16 mouse cellular contexts compared by ENCODE assay signal in the genomic region with DNA sequence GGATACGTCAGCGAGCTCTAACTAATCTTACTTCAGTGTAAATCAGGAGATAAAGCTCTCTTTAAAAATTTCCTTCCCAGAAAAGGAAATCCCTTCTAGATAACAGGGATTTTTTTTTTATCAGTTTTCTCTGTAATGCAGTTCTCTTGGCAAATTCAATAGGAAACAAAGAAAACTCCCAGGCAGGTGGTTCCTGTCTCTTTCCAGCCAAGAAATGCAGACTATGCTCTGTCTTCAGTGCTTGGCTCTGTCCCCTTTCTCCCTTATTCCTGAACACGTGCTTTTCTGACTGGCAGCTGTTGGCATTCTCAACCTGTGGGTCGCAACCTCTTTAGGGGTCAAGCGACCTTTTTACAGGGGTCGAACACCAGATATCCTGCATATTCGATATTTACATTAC.
DNase-seq lines count a peak whose midpoint lies in the region; ATAC-seq and TF ChIP-seq lines count a peak whose summit lies in the region.
"Had no signal": no experiment of that assay in that cellular context is flagged by ENCODE, and none has a peak within 500 bp of the region (broad histone marks: within the 10 kb centered on the region; RNA-seq: fewer than 3 reads in every experiment).

No protein-coding gene starts in this region.

- H3K4me2 ChIP-seq in kidney, embryonic 16.5 days (replicated peaks; ENCODE audit: low read depth, low read length), result no peak overlapping the region
- H3K4me2 ChIP-seq: forebrain, embryonic 13.5 days; liver, embryonic 12.5 days had no signal

- no peak for ATAC-seq in kidney, embryonic 16.5 days (ENCODE audit: low FRiP score, low TSS enrichment)
- ATAC-seq: forebrain, embryonic 13.5 days; liver, embryonic 12.5 days had no signal

- H3K36me3 ChIP-seq in kidney, embryonic 16.5 days (ENCODE audit: insufficient read depth, low read length), result no peaks in the 10 kb centered on the region
- no peaks in the 10 kb centered on the region for H3K36me3 ChIP-seq in kidney, adult 2 months (ENCODE audit: control insufficient read depth, insufficient read depth, low read length)
- H3K36me3 ChIP-seq: liver, embryonic 12.5 days had no signal

- no peaks in the 10 kb centered on the region for H3K27me3 ChIP-seq in kidney, embryonic 16.5 days (ENCODE audit: insufficient read depth, low read length)
- H3K27me3 ChIP-seq in kidney, adult 2 months (replicated peaks; ENCODE audit: control insufficient read depth, insufficient read depth, low read length), result no peaks in the 10 kb centered on the region
- H3K27me3 ChIP-seq: forebrain, embryonic 13.5 days; liver, embryonic 12.5 days had no signal

- WGBS in kidney, embryonic 16.5 days, result 66% methylated on average over 7 of the region's 7 CpGs
- WGBS in kidney, adult 2 months, result 76% methylated on average over 7 of the region's 7 CpGs

- no peak for TF ChIP-seq POLR2A in kidney, adult 2 months (IDR thresholded peaks at IDR 0.05; ENCODE audit: low read depth, low read length)

- peaks cover 4% of the 10 kb centered on the region for H3K9me3 ChIP-seq in kidney, embryonic 16.5 days (ENCODE audit: low read length)
- H3K9me3 ChIP-seq: forebrain, embryonic 13.5 days; liver, embryonic 12.5 days had no signal

- no peak overlapping the region for H3K27ac ChIP-seq in kidney, embryonic 16.5 days (ENCODE audit: low read length)
- no peak overlapping the region for H3K27ac ChIP-seq in kidney, adult 2 months (ENCODE audit: insufficient read depth, low read depth, low read length)
- H3K27ac ChIP-seq: forebrain, embryonic 13.5 days; liver, embryonic 12.5 days had no signal

- H3K4me1 ChIP-seq in kidney, embryonic 16.5 days (ENCODE audit: insufficient read depth, low read length), result peaks cover 5% of the 10 kb centered on the region
- no peaks in the 10 kb centered on the region for H3K4me1 ChIP-seq in kidney, adult 2 months (ENCODE audit: control insufficient read depth, insufficient read depth, low read length)
- H3K4me1 ChIP-seq: forebrain, embryonic 13.5 days; liver, embryonic 12.5 days had no signal

- peak; percentile 3 to 8 for DNase-seq in cerebellum, postnatal 10 days
- no peak for DNase-seq in cerebellum, adult 9-10 months
- peak; percentile 11 for DNase-seq in kidney, adult 18-20 months
- DNase-seq in kidney, adult 2 months, result peak; percentile 68
- peak; percentile 41 to 44 for DNase-seq in kidney, postnatal 25 days
- DNase-seq in thymus, postnatal 25 days, result no peak
- no peak for DNase-seq in ovary, postnatal 10 days (ENCODE audit: low spot score)
- DNase-seq: B cell, adult 2 months; cerebellum, adult 18-20 months; lung, adult 2 months; lung, postnatal 4 days; right cerebral cortex, adult 18-20 months; thymus, postnatal 36 days had no signal

- H3K4me3 ChIP-seq in kidney, embryonic 16.5 days (ENCODE audit: low read length), result no peak overlapping the region
- no peak overlapping the region for H3K4me3 ChIP-seq in kidney, adult 2 months (ENCODE audit: insufficient read depth, low read depth, low read length)
- H3K4me3 ChIP-seq: forebrain, embryonic 13.5 days; liver, embryonic 12.5 days had no signal

- no peak for TF ChIP-seq CTCF in kidney, adult 2 months (conservative IDR thresholded peaks at IDR 0.05; ENCODE audit: insufficient read depth, insufficient read length, low read depth, low read length)

- no peak overlapping the region for H3K9ac ChIP-seq in kidney, embryonic 16.5 days (replicated peaks; ENCODE audit: low read length)
- H3K9ac ChIP-seq: forebrain, embryonic 13.5 days; liver, embryonic 12.5 days had no signal

Comparison
In these comparisons a context has a peak if more than half of its experiments do, and no peak if none do; other contexts are left out.
1. DNase-seq: peak in cerebellum, postnatal 10 days (2 of 2), kidney, adult 18-20 months (single experiment), kidney, adult 2 months (single experiment) and kidney, postnatal 25 days (2 of 2); none in cerebellum, adult 9-10 months (single experiment), thymus, postnatal 25 days (single experiment) and ovary, postnatal 10 days (single experiment).